Mouse (Mus musculus) ES-Bruce4 (cell line): ENCODE results near the gene Vmn1r223. TPM values are rescaled to one million over a fixed set of nuclear protein-coding genes. Genes with fewer than 3 reads are reported as not detected.
"Not testable (repeated sequence)": the region's sequence is repeated elsewhere in the genome, so short reads cannot be mapped to it uniquely, and the experiment has no call there.

Experiments used
- H3K27ac ChIP-seq: 2 replicates; pipeline ENCODE4 v1.5.1; 2012; ENCODE audit warnings: low read length, inconsistent platforms; ENCODE audit not compliant: insufficient read depth
- H3K27me3 ChIP-seq: 2 replicates; pipeline ENCODE4 v1.6.1; 2012; ENCODE audit warnings: mild to moderate bottlenecking, low read length, inconsistent platforms; ENCODE audit not compliant: control insufficient read depth, poor library complexity, insufficient read depth, severe bottlenecking
- H3K36me3 ChIP-seq: 2 replicates; pipeline ENCODE4 v1.6.1; 2012; ENCODE audit warnings: inconsistent platforms, mild to moderate bottlenecking, low read length, moderate library complexity; ENCODE audit not compliant: control insufficient read depth, poor library complexity, insufficient read depth, severe bottlenecking
- H3K4me1 ChIP-seq: one replicate; pipeline ENCODE4 v1.8.1; 2011; ENCODE audit warnings: low read length; ENCODE audit not compliant: control insufficient read depth, insufficient read depth
- H3K4me3 ChIP-seq: 2 replicates; pipeline ENCODE4 v1.5.1; 2011; ENCODE audit warnings: low read depth, mild to moderate bottlenecking, low read length
- H3K9ac ChIP-seq: 2 replicates; pipeline ENCODE4 v1.6.1; 2012; ENCODE audit warnings: low read depth, mild to moderate bottlenecking, inconsistent platforms; ENCODE audit not compliant: poor library complexity, severe bottlenecking
- H3K9me3 ChIP-seq: replicated peaks from 2 replicates; pipeline ENCODE4 v1.6.1; 2012; ENCODE audit warnings: mild to moderate bottlenecking, low read length, inconsistent platforms; ENCODE audit not compliant: control insufficient read depth, poor library complexity, insufficient read depth, severe bottlenecking
- CTCF ChIP-seq: IDR thresholded peaks from one replicate; pipeline ENCODE4 v1.8.1; 2011; ENCODE audit warnings: low read depth, low read length
- EP300 ChIP-seq: IDR thresholded peaks from 2 replicates; pipeline ENCODE4 v1.6.1; 2011; ENCODE audit warnings: low read depth, low read length; ENCODE audit not compliant: insufficient read depth
- POLR2A ChIP-seq: IDR thresholded peaks from one replicate; pipeline ENCODE4 v1.8.1; 2011; ENCODE audit warnings: low read length; ENCODE audit not compliant: insufficient read depth
- polyA plus RNA-seq: library from polyadenylated mRNA; stranded (reverse); fragments of >200 nt; gene quantifications from 2 replicates; pipeline ENCODE4 v1.2.4, GENCODE M21; 2011; ENCODE audit warnings: low read depth; ENCODE audit not compliant: missing spikeins, insufficient read depth, insufficient read length

Gene Vmn1r223
- polyA plus RNA-seq: not detected in 2 replicates

DNA sequence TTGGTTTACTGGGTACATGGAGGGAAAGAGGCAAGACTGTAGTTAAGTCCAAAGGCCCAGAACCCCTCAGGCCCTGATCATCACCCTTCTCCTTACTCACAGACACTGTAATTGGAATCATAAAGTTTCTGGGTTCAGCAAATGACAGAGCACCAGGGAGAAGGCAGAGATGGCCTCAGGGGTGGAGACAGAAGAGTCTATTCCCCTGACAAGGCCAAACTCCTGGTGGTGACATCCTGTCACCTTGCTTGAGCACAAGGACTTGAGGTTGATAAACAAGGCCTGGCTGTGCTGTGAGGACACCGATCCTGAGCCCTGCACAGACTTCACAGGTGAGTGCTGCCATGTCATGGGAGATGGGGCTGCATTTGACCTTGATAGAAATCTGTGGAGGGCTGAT, at the start of gene Vmn1r223:
TSS of gene Vmn1r223 (plus strand) at position 301 of the 400 bp plus-strand sequence.
- H3K9me3 ChIP-seq, H3K27ac ChIP-seq, H3K4me3 ChIP-seq, H3K9ac ChIP-seq, H3K4me1 ChIP-seq, H3K27me3 ChIP-seq, H3K36me3 ChIP-seq: not testable (repeated sequence)

DNA sequence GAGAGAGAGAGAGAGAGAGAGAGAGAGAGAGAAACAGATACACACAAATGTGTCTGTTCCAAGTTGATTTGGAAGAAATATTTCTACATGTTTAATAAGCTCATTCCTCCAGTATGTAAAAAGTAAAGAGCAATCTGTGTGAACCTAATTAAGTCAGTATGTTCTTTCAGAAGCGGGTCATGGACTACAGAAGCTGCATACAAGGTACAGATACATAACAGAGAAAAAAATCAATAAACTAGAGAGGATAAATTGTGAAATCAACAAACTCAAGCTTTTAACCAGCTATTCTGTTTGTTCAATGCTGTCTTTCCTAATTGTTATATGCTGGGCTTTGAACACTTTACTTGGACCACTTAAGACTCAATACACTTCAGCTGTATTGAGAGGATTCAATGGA, 43.0 kb upstream of the Vmn1r223 start:
- not testable (repeated sequence) for H3K4me1 ChIP-seq, H3K27me3 ChIP-seq, H3K27ac ChIP-seq, H3K36me3 ChIP-seq, H3K9me3 ChIP-seq, H3K4me3 ChIP-seq, H3K9ac ChIP-seq

DNA sequence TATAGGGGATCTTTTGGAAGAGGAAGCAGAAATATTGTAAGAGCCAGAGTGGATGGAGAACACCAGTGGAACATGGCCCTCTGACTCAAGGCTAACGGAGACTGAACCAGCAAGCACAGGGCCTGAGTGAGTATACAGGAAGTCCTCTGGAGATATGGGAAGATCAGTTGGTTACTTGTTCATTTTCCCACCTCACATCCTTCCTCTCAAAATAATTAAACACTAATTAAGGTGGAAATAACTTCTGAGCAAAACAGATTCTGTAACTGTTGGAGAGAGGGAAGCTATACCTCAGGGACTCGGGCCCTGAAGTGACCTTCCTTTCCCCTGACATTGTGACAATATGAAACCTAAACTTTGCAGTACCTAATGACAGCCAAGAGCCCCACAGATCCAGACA, 33.1 kb upstream of the Vmn1r223 start, which contains the start of gene Vmn1r221:
TSS of gene Vmn1r221 (plus strand) at position 301 of the 400 bp plus-strand sequence.
- not testable (repeated sequence) for H3K36me3 ChIP-seq, H3K4me3 ChIP-seq, H3K4me1 ChIP-seq, H3K27ac ChIP-seq, H3K9ac ChIP-seq, H3K9me3 ChIP-seq, H3K27me3 ChIP-seq

DNA sequence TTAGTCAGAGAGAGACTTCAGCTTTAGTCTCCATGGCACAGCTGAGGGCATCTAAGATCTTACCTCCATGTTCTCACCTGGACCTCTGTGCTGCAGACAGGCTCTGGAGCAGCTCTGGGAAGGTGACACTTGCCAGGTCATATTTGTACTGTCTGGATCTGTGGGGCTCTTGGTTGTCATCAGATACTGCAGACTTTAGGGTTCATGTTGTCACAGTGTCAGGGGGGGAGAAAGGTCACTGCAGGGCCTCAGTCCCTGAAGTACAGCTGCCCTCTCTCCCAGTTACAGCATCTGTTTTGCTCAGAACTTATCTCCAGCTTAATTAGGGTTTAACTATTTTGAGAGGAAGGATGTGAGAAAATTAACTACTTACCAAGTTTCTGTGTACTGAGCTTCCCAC, 11.1 kb upstream of the Vmn1r223 start, which contains the start of gene Vmn1r222:
TSS of gene Vmn1r222 (minus strand) at position 101 of the 400 bp plus-strand sequence.
- not testable (repeated sequence) for H3K9ac ChIP-seq, H3K4me3 ChIP-seq, H3K27me3 ChIP-seq, H3K4me1 ChIP-seq, H3K27ac ChIP-seq, H3K9me3 ChIP-seq, H3K36me3 ChIP-seq

DNA sequence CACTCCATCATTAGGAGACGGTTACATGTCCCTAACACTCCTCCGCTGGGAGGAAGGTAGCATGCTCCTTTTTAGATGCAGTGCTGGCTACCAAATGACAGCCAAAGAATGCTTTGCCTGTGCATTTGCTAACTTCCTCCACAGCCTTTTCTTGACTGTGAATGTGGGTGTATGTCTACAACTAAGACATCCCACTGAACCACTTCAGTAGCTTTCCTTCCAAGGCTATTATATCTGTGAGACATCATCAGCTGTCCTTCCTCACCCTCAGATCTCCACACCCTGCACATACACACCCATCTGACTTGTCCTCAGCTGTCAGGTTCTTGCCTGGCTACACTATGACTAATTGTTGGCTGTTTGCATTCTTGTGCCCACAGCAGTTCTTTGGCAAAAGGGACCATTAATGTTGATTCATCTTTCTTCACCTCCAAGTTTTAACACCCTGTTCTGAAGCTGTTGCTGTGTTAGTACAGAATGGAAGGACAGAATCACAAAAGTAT, 11.7 kb downstream of the Vmn1r223 start:
- Histone ChIP-seq H3K4me1 (no peaks in the 10 kb centered on the region), H3K27ac (no peak overlapping the region), H3K9ac (no peak overlapping the region), H3K4me3 (no peak overlapping the region), H3K27me3 (no peaks in the 10 kb centered on the region), H3K9me3 (0 out of 2 replicates have a peak, but pooled peaks cover 4% of the 10 kb centered on the region), H3K36me3 (no peaks in the 10 kb centered on the region)
- no peak for TF ChIP-seq EP300
- no peak for TF ChIP-seq CTCF
- no peak for TF ChIP-seq POLR2A

DNA sequence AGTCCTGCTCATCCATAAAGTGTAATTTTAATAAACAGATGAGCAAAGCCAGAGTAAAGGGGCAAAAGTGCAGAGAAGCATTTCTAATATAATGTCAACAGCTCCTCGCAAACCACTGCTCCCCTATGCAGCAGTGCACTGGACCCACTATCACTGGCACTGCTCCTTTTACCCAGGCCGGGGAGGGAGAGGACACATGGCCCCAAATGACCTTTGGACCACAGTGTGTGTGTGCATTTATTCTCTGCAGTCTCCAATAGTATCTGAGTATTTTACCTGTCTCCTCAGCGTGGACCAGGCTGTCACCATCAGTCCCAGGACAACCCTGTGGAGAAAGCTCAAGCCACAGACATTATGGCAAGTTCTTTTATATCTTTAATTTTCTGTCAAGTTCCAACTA, 21.7 kb downstream of the Vmn1r223 start:
- H3K36me3 ChIP-seq, H3K9ac ChIP-seq, H3K4me1 ChIP-seq: not testable (repeated sequence)

DNA sequence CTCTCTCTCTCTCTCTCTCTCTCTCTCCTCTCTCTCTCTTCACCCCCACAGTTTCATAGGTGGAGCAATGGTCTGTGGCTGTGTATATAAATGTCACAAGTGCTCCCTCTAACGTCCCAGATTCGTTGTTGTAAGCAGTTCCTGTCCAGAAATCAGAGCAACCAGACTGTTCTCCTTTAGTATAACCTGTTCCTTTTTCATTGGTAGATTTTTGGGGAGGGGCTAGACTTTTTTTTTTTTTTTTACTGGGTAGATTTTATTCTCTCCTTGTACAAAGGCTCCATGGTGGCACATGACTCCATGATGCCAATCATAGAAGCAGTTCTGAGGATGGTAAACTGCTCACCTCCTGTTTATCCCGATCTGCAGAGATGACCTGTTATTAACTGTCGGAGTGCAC, 22.2 kb downstream of the Vmn1r223 start:
- not testable (repeated sequence) for H3K27me3 ChIP-seq, H3K4me1 ChIP-seq, H3K27ac ChIP-seq, H3K9me3 ChIP-seq, H3K36me3 ChIP-seq, H3K4me3 ChIP-seq, H3K9ac ChIP-seq

More for the DNA sequence above, 21.7 kb downstream of the Vmn1r223 start:
- H3K9me3 ChIP-seq, H3K4me3 ChIP-seq, H3K27me3 ChIP-seq, H3K27ac ChIP-seq: not testable (repeated sequence)
